Mouse (Mus musculus): ENCODE data around the gene Cars2. TPM values are rescaled to one million over a fixed set of nuclear protein-coding genes. Genes with fewer than 3 reads are reported as not detected.

The Cars2 gene
- polyA plus RNA-seq (2015; fragmentation: Nextera tagmentation; extraction: Ambion mirVana) = 22.6 and 23.8 TPM in 2 replicates

- peak within 1 kb of the TSS; percentile 93 for H3K9ac ChIP-seq
- H3K4me2 ChIP-seq = peak within 1 kb of the TSS; percentile 75
- peak within 1 kb of the TSS; percentile 92 for H3K27ac ChIP-seq
- H3K4me3 ChIP-seq = peak within 1 kb of the TSS; percentile 77
- peaks cover 24% of the 10 kb centered on the region for H3K4me1 ChIP-seq (replicated peaks)
- H3K27me3 ChIP-seq = no peaks in the 10 kb centered on the region
- H3K9me3 ChIP-seq = no peaks in the 10 kb centered on the region
- H3K36me3 ChIP-seq = peaks cover 13% of the 10 kb centered on the region
- WGBS = under 1% methylated on average over 53 of the region's 53 CpGs
- peak; percentile 57 for ATAC-seq (ENCODE audit: low FRiP score)
These were observed at the start of gene Cars2 for GRCm38 (mm10) chr8:11550281-11550948. Cars2 (minus strand) TSS chr8:11550783.

- Histone ChIP-seq H3K4me3 (no peak overlapping the region), H3K36me3 (no peaks in the 10 kb centered on the region), H3K9ac (no peak overlapping the region), H3K27me3 (no peaks in the 10 kb centered on the region), H3K4me1 (replicated peaks) (no peaks in the 10 kb centered on the region), H3K4me2 (no peak overlapping the region), H3K9me3 (no peaks in the 10 kb centered on the region), H3K27ac (no peak overlapping the region)
- WGBS = 77% methylated on average over 12 of the region's 12 CpGs
- no peak for ATAC-seq (ENCODE audit: low FRiP score)
These were observed 42.8 kb upstream of the Cars2 start for GRCm38 (mm10) chr8:11593222-11593884.

GRCm38 (mm10) chr8:11592296-11592695, 41.7 kb upstream of the Cars2 start:
- H3K4me1 ChIP-seq (replicated peaks) = no peaks in the 10 kb centered on the region

GRCm38 (mm10) chr8:11591837-11592236, 41.3 kb upstream of the Cars2 start:
- 89% methylated on average over 4 of the region's 4 CpGs for WGBS
- Histone ChIP-seq H3K36me3 (no peaks in the 10 kb centered on the region), H3K4me2 (no peak overlapping the region)

More at GRCm38 (mm10) chr8:11592296-11592695, 41.7 kb upstream of the Cars2 start:
- no peaks in the 10 kb centered on the region for H3K36me3 ChIP-seq
- H3K4me2 ChIP-seq = no peak overlapping the region
- no peak for ATAC-seq (ENCODE audit: low FRiP score)
- H3K27ac ChIP-seq = no peak overlapping the region
- WGBS = 52% methylated on average over 13 of the region's 13 CpGs
- H3K9ac ChIP-seq = no peak overlapping the region
- no peaks in the 10 kb centered on the region for H3K9me3 ChIP-seq
- H3K27me3 ChIP-seq = no peaks in the 10 kb centered on the region
- H3K4me3 ChIP-seq = no peak overlapping the region

GRCm38 (mm10) chr8:11586374-11586745, 35.8 kb upstream of the Cars2 start:
- Histone ChIP-seq H3K9me3 (peaks cover 4% of the 10 kb centered on the region), H3K4me3 (no peak overlapping the region), H3K36me3 (no peaks in the 10 kb centered on the region), H3K27me3 (no peaks in the 10 kb centered on the region), H3K9ac (no peak overlapping the region), H3K4me2 (no peak overlapping the region), H3K27ac (no peak overlapping the region), H3K4me1 (replicated peaks) (no peaks in the 10 kb centered on the region)
- no peak for ATAC-seq (ENCODE audit: low FRiP score)
- 68% methylated on average over 2 of the region's 2 CpGs for WGBS

More at GRCm38 (mm10) chr8:11591837-11592236, 41.3 kb upstream of the Cars2 start:
- H3K4me1 ChIP-seq (replicated peaks) = no peaks in the 10 kb centered on the region
- no peaks in the 10 kb centered on the region for H3K9me3 ChIP-seq
- ATAC-seq (ENCODE audit: low FRiP score) = no peak
- H3K9ac ChIP-seq = no peak overlapping the region
- H3K4me3 ChIP-seq = no peak overlapping the region
- H3K27ac ChIP-seq = no peak overlapping the region
- no peaks in the 10 kb centered on the region for H3K27me3 ChIP-seq

- no peak for ATAC-seq (ENCODE audit: low FRiP score)
- Histone ChIP-seq H3K36me3 (no peaks in the 10 kb centered on the region), H3K4me2 (no peak overlapping the region), H3K9ac (no peak overlapping the region), H3K4me3 (no peak overlapping the region), H3K4me1 (replicated peaks) (no peaks in the 10 kb centered on the region), H3K27me3 (no peaks in the 10 kb centered on the region), H3K9me3 (peaks cover 4% of the 10 kb centered on the region), H3K27ac (no peak overlapping the region)
- whole genome bisulfite sequencing = 88% methylated on average over 21 of the region's 21 CpGs
These were observed 35.2 kb upstream of the Cars2 start for GRCm38 (mm10) chr8:11585513-11586373.

- Histone ChIP-seq H3K27ac (no peak overlapping the region), H3K27me3 (no peaks in the 10 kb centered on the region), H3K4me1 (replicated peaks) (0 out of 2 replicates have a peak, but pooled peaks cover 3% of the 10 kb centered on the region), H3K36me3 (no peaks in the 10 kb centered on the region), H3K9me3 (no peaks in the 10 kb centered on the region), H3K4me3 (no peak overlapping the region), H3K9ac (peak overlapping the region; percentile 8; the same call in 1 of the 2 replicates), H3K4me2 (no peak overlapping the region)
- 58% methylated on average over 16 of the region's 16 CpGs for WGBS
- ATAC-seq (ENCODE audit: low FRiP score) = no peak
These were observed 25.2 kb upstream of the Cars2 start for GRCm38 (mm10) chr8:11575604-11576384.

GRCm38 (mm10) chr8:11574911-11575603, 24.5 kb upstream of the Cars2 start:
- 79% methylated on average over 9 of the region's 9 CpGs for WGBS

GRCm38 (mm10) chr8:11572428-11572827, 21.8 kb upstream of the Cars2 start:
- H3K27me3 ChIP-seq = no peaks in the 10 kb centered on the region
- H3K4me3 ChIP-seq = no peak overlapping the region
- H3K4me1 ChIP-seq (replicated peaks) = 0 out of 2 replicates have a peak, but pooled peaks cover 3% of the 10 kb centered on the region
- H3K27ac ChIP-seq = no peak overlapping the region
- no peak overlapping the region for H3K9ac ChIP-seq
- WGBS = 69% methylated on average over 6 of the region's 6 CpGs
- H3K36me3 ChIP-seq = peaks cover 19% of the 10 kb centered on the region
- ATAC-seq (ENCODE audit: low FRiP score) = no peak
- no peak overlapping the region for H3K4me2 ChIP-seq
- H3K9me3 ChIP-seq = no peaks in the 10 kb centered on the region

More at GRCm38 (mm10) chr8:11574911-11575603, 24.5 kb upstream of the Cars2 start:
- Histone ChIP-seq H3K4me1 (replicated peaks) (0 out of 2 replicates have a peak, but pooled peaks cover 3% of the 10 kb centered on the region), H3K9me3 (no peaks in the 10 kb centered on the region), H3K9ac (no peak overlapping the region), H3K4me3 (no peak overlapping the region), H3K36me3 (peaks cover under 1% of the 10 kb centered on the region; the same call in 1 of the 2 replicates), H3K27ac (no peak overlapping the region), H3K27me3 (no peaks in the 10 kb centered on the region), H3K4me2 (no peak overlapping the region)
- ATAC-seq (ENCODE audit: low FRiP score) = no peak

GRCm38 (mm10) chr8:11571950-11572349, 21.4 kb upstream of the Cars2 start:
- no peak overlapping the region for H3K4me2 ChIP-seq
- H3K27me3 ChIP-seq = no peaks in the 10 kb centered on the region
- no peak for ATAC-seq (ENCODE audit: low FRiP score)
- peaks cover 21% of the 10 kb centered on the region for H3K36me3 ChIP-seq
- no peaks in the 10 kb centered on the region for H3K9me3 ChIP-seq
- H3K4me3 ChIP-seq = no peak overlapping the region
- 93% methylated on average over 10 of the region's 10 CpGs for WGBS
- H3K4me1 ChIP-seq (replicated peaks) = 0 out of 2 replicates have a peak, but pooled peaks cover 3% of the 10 kb centered on the region
- no peak overlapping the region for H3K9ac ChIP-seq
- H3K27ac ChIP-seq = no peak overlapping the region

- 88% methylated on average over 4 of the region's 4 CpGs for WGBS
- Histone ChIP-seq H3K9me3 (no peaks in the 10 kb centered on the region), H3K4me2 (no peak overlapping the region), H3K4me3 (no peak overlapping the region), H3K27ac (no peak overlapping the region), H3K4me1 (replicated peaks) (no peaks in the 10 kb centered on the region), H3K36me3 (peaks cover 30% of the 10 kb centered on the region), H3K27me3 (no peaks in the 10 kb centered on the region), H3K9ac (no peak overlapping the region)
- ATAC-seq (ENCODE audit: low FRiP score) = no peak
These were observed 20.2 kb upstream of the Cars2 start for GRCm38 (mm10) chr8:11570742-11571141.

All from hindbrain, embryonic 13.5 days (tissue).